Mouse (Mus musculus): ENCODE measurements at regions not wholly inside any gene's neighbourhood (a gene's known extent, or its start where the extent isn't known, plus 50 kb on each side); places are given as distances from the start of the nearest gene placed in this dataset.

- no peak for TF ChIP-seq CTCF (IDR thresholded peaks at IDR 0.05; ENCODE audit: borderline replicate concordance, insufficient read depth, low read depth, low read length)
- no peak for TF ChIP-seq POLR2A (IDR thresholded peaks at IDR 0.05; ENCODE audit: borderline replicate concordance, insufficient read depth, low read length)
Measured at GRCm38 (mm10) chr13:107866825-107867224, 177.4 kb upstream of the Smim15 start.

Measured in cerebellum, adult 2 months (tissue).